Mouse (Mus musculus) kidney, adult 2 months (tissue): ENCODE measurements around the gene Nudt3. TPM values are rescaled to one million over a fixed set of nuclear protein-coding genes. Genes with fewer than 3 reads are reported as not detected.

Experiments
- DNase-seq: peaks from one replicate; pipeline ENCODE4 v3.0.0; 2021
- H3K27ac ChIP-seq: fragments of 200-500 bp; 2 replicates; pipeline ENCODE4 v1.5.1; 2012; ENCODE audit warnings: low read depth, low read length, control low read depth, inconsistent platforms; ENCODE audit not compliant: insufficient read depth
- H3K27me3 ChIP-seq: fragments of 200-500 bp; replicated peaks from 2 replicates; pipeline ENCODE4 v1.6.1; 2012; ENCODE audit warnings: mild to moderate bottlenecking, moderate library complexity, low read length, inconsistent platforms; ENCODE audit not compliant: control insufficient read depth, insufficient read depth
- H3K36me3 ChIP-seq: fragments of 200-500 bp; 2 replicates; pipeline ENCODE4 v1.6.1; 2012; ENCODE audit warnings: mild to moderate bottlenecking, moderate library complexity, low read length, inconsistent platforms; ENCODE audit not compliant: control insufficient read depth, insufficient read depth
- H3K4me1 ChIP-seq: fragments of 200-500 bp; 2 replicates; pipeline ENCODE4 v1.6.1; 2011; ENCODE audit warnings: low read length; ENCODE audit not compliant: control insufficient read depth, insufficient read depth
- H3K4me3 ChIP-seq: fragments of 200-500 bp; 2 replicates; pipeline ENCODE4 v1.5.1; 2011; ENCODE audit warnings: mild to moderate bottlenecking, low read depth, low read length, control low read depth; ENCODE audit not compliant: insufficient read depth
- CTCF ChIP-seq: fragments of 200-500 bp; conservative IDR thresholded peaks from 2 replicates; pipeline ENCODE4 v1.5.1; 2011; ENCODE audit warnings: low read depth, mild to moderate bottlenecking, control low read depth, low read length, moderate library complexity, mixed read lengths; ENCODE audit not compliant: insufficient read depth, insufficient read length
- POLR2A ChIP-seq: fragments of 200-500 bp; IDR thresholded peaks from one replicate; pipeline ENCODE4 v1.6.1; 2011; ENCODE audit warnings: low read depth, low read length, control low read depth
- WGBS: fragments of 180-500 bp; shearing (Covaris S2); methylation state at CpG from one replicate; pipeline ENCODE4 v1.1.7; 2018; 5-methylcytosine and 5-hydroxymethylcytosine counted together
- polyA plus RNA-seq: library from polyadenylated mRNA; depleted of rRNA; stranded (reverse); fragments of >200 nt; gene quantifications from 2 replicates; pipeline ENCODE4 v1.2.3, GENCODE M21; 2012

Gene Nudt3
- polyA plus RNA-seq, 1 experiment, result 69.9 TPM

- TF ChIP-seq POLR2A (no peak), CTCF (no peak)
- Histone ChIP-seq H3K27me3 (no peaks in the 10 kb centered on the region), H3K36me3 (no peaks in the 10 kb centered on the region), H3K27ac (no peak overlapping the region), H3K4me3 (no peak overlapping the region), H3K4me1 (peaks cover 4% of the 10 kb centered on the region; the same call in 1 of the 2 replicates)
- DNase-seq, result no peak
- 75% methylated on average over 10 of the region's 10 CpGs for WGBS
Observed at GRCm38 (mm10) chr17:27610679-27611518, 12.4 kb downstream of the Nudt3 start.

- no peak for DNase-seq
- Histone ChIP-seq H3K27ac (no peak overlapping the region), H3K4me3 (no peak overlapping the region), H3K27me3 (no peaks in the 10 kb centered on the region), H3K4me1 (peaks cover 4% of the 10 kb centered on the region; the same call in 1 of the 2 replicates), H3K36me3 (no peaks in the 10 kb centered on the region)
- no peak for TF ChIP-seq CTCF
- no peak for TF ChIP-seq POLR2A
- WGBS, result 82% methylated on average over 7 of the region's 7 CpGs
Observed at GRCm38 (mm10) chr17:27609576-27609975, 13.7 kb downstream of the Nudt3 start.

GRCm38 (mm10) chr17:27603522-27604234, 19.6 kb downstream of the Nudt3 start:
- WGBS, result 61% methylated on average over 21 of the region's 21 CpGs

GRCm38 (mm10) chr17:27603036-27603435, 20.3 kb downstream of the Nudt3 start:
- Histone ChIP-seq H3K27me3 (no peaks in the 10 kb centered on the region), H3K36me3 (no peaks in the 10 kb centered on the region), H3K27ac (no peak overlapping the region), H3K4me1 (peaks cover 22% of the 10 kb centered on the region; the same call in 1 of the 2 replicates), H3K4me3 (no peak overlapping the region)
- DNase-seq, result no peak
- 92% methylated on average over 2 of the region's 2 CpGs for WGBS
- TF ChIP-seq POLR2A, result no peak
- TF ChIP-seq CTCF, result no peak

More at GRCm38 (mm10) chr17:27603522-27604234, 19.6 kb downstream of the Nudt3 start:
- TF ChIP-seq CTCF (no peak), POLR2A (no peak)
- H3K27ac ChIP-seq, result no peak overlapping the region
- H3K4me3 ChIP-seq, result no peak overlapping the region
- no peaks in the 10 kb centered on the region for H3K27me3 ChIP-seq
- H3K4me1 ChIP-seq, result peaks cover 17% of the 10 kb centered on the region; the same call in 1 of the 2 replicates
- no peaks in the 10 kb centered on the region for H3K36me3 ChIP-seq
- DNase-seq, result no peak

- H3K4me1 ChIP-seq, result peaks cover 22% of the 10 kb centered on the region; the same call in 1 of the 2 replicates
- DNase-seq, result no peak
- H3K27ac ChIP-seq, result no peak overlapping the region
- WGBS, result 63% methylated on average over 5 of the region's 5 CpGs
- TF ChIP-seq POLR2A, result no peak
- H3K36me3 ChIP-seq, result no peaks in the 10 kb centered on the region
- H3K27me3 ChIP-seq, result no peaks in the 10 kb centered on the region
- H3K4me3 ChIP-seq, result no peak overlapping the region
Observed at GRCm38 (mm10) chr17:27600869-27601268, 22.4 kb downstream of the Nudt3 start.

- Histone ChIP-seq H3K4me3 (no peak overlapping the region), H3K4me1 (peaks cover 22% of the 10 kb centered on the region; the same call in 1 of the 2 replicates), H3K27ac (no peak overlapping the region), H3K36me3 (no peaks in the 10 kb centered on the region), H3K27me3 (no peaks in the 10 kb centered on the region)
- whole genome bisulfite sequencing, result 80% methylated on average over 3 of the region's 3 CpGs
- no peak for DNase-seq
- TF ChIP-seq POLR2A (no peak), CTCF (no peak)
Observed at GRCm38 (mm10) chr17:27600286-27600685, 23.0 kb downstream of the Nudt3 start.

- H3K36me3 ChIP-seq, result no peaks in the 10 kb centered on the region
- no peak for DNase-seq
- H3K27ac ChIP-seq, result no peak overlapping the region
- H3K4me3 ChIP-seq, result no peak overlapping the region
- no peak for TF ChIP-seq POLR2A
- no peak for TF ChIP-seq CTCF
- WGBS, result 69% methylated on average over 21 of the region's 21 CpGs
- peaks cover 6% of the 10 kb centered on the region; the same call in 1 of the 2 replicates for H3K4me1 ChIP-seq
- H3K27me3 ChIP-seq, result no peaks in the 10 kb centered on the region
Observed at GRCm38 (mm10) chr17:27596376-27597190, 26.7 kb downstream of the Nudt3 start.
